Mouse (Mus musculus): ENCODE data around the gene Dicer1.

GRCm38 (mm10) chr12:104748946-104749345, 2.8 kb downstream of the Dicer1 start:
- no peak for TF ChIP-seq CTCF (IDR thresholded peaks at IDR 0.05; ENCODE audit: insufficient read depth, low read length)
- TF ChIP-seq POLR2A (IDR thresholded peaks at IDR 0.05; ENCODE audit: borderline replicate concordance, extremely low read depth, low read depth, low read length) = no peak
